Mouse (Mus musculus) small intestine, adult 2 months (tissue): ENCODE results near the gene Dlgap1.

ENCODE experiments used
- CTCF ChIP-seq: fragments of 200-500 bp; IDR thresholded peaks from 2 replicates; pipeline ENCODE4 v1.5.1; 2012; ENCODE audit warnings: low read depth, mild to moderate bottlenecking, control low read depth, inconsistent platforms, low read length, moderate library complexity, mixed read lengths; ENCODE audit not compliant: insufficient replicate concordance, insufficient read length; ENCODE audit errors: extremely low read depth
- POLR2A ChIP-seq: fragments of 200-500 bp; IDR thresholded peaks from 2 replicates; pipeline ENCODE4 v1.6.1; 2012; ENCODE audit warnings: low read depth, mild to moderate bottlenecking, control low read depth, inconsistent platforms, low read length, moderate library complexity

DNA sequence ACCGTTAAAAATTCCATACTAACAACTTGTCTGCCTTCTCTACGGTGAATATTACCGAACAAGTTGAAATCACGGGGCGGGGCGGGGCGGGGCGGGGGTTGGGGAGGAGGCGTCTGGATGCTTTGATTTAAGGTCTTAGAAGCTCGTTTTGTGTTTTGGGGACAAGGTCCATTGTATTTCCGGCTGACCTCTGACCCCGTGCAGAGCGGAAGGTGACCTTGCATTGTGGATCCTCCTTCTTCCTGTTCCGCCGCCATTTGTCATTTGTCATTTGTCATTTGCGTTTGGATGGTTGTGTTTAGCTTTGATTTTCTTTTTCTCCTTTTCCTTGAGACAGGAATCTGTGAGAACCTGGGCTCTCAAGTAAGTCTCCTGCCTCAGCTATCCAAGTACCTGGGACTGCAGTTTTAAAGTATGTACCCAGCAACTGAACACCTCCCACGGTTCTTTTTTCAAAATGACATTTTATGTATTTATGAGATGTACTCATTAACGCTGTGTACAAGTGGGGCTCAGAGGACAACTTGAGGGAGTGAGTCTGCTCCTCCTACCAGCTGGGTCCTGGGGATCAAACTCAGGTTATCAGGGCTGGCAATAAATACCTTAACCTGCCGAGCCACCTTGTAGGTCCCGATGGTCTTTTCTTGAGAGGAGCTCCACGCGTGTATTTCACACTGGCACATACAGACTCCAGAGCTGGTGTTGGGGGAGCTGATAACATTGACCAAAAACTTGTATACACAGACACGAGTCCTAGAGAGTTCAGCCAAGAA lies 861.3 kb downstream of the Dlgap1 start:
- TF ChIP-seq CTCF (no peak), POLR2A (no peak)
